Comparison of ENCODE assay signal across 24 mouse cellular contexts in the genomic region with DNA sequence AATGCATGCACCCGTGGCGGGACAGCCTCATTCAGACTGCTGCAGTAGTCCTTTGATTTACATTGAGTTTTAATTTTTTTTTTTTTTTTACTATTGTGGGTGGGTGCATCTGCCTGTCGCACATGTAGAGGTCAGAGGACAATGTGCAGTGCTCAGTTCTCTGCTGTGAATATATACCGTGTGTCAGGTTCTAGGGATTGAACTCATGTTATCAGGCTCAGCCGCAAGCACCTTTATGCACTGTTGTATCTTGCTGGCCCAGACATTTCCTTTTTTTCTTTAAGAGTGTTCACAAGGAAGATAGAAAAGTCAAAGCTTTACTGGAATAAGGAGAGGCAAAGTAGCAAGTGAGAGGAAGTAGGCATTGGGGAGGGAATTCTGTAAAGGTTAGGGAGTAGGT. TPM values are rescaled to one million over a fixed set of nuclear protein-coding genes. Genes with fewer than 3 reads are reported as not detected.
DNase-seq lines count a peak whose midpoint lies in the region; ATAC-seq and TF ChIP-seq lines count a peak whose summit lies in the region.
"Had no signal": no experiment of that assay in that cellular context is flagged by ENCODE, and none has a peak within 500 bp of the region (broad histone marks: within the 10 kb centered on the region; RNA-seq: fewer than 3 reads in every experiment).

No protein-coding gene starts in this region.

- WGBS in liver, embryonic 12.5 days (ENCODE audit: insufficient replicate concordance), result 41% methylated on average over 5 of the region's 5 CpGs
- 32% methylated on average over 5 of the region's 5 CpGs for WGBS in liver, embryonic 16.5 days (ENCODE audit: insufficient replicate concordance)

- peak; percentile 82 for ATAC-seq in liver, embryonic 12.5 days
- peak; percentile 58 for ATAC-seq in liver, embryonic 16.5 days (ENCODE audit: low read depth)
- no peak for ATAC-seq in erythroid progenitor cell, adult 5-6 weeks (replicated peaks; ENCODE audit: low FRiP score, poor library complexity, severe bottlenecking)
- ATAC-seq: activated CD4-positive, CD25-positive, alpha-beta regulatory T cell, adult 4 months; forebrain, embryonic 15.5 days; Patski had no signal

- no peak for TF ChIP-seq POLR2A in MEL (IDR thresholded peaks at IDR 0.05; ENCODE audit: control insufficient read depth in 1 of 2, insufficient read depth in 1 of 2, low read depth in 1 of 2, low read length in 2 of 2, poor library complexity in 1 of 2)

- peak overlapping the region; percentile 27; the same call in 1 of the 2 replicates for H3K4me2 ChIP-seq in liver, embryonic 12.5 days
- no peak overlapping the region for H3K4me2 ChIP-seq in liver, embryonic 16.5 days (ENCODE audit: low read depth, low read length)
- H3K4me2 ChIP-seq: forebrain, embryonic 15.5 days; heart, embryonic 13.5 days; hindbrain, embryonic 15.5 days had no signal

- H3K27me3 ChIP-seq in MEL (ENCODE audit: control insufficient read depth in 1 of 2, insufficient read depth in 2 of 2, low read length in 2 of 2), result no peaks in the 10 kb centered on the region
- H3K27me3 ChIP-seq in liver, embryonic 12.5 days (replicated peaks), result no peaks in the 10 kb centered on the region
- no peaks in the 10 kb centered on the region for H3K27me3 ChIP-seq in liver, embryonic 16.5 days (ENCODE audit: control insufficient read depth, insufficient read depth, low read depth, low read length)
- H3K27me3 ChIP-seq: forebrain, embryonic 15.5 days; heart, embryonic 13.5 days; hindbrain, embryonic 15.5 days; Patski had no signal

- peaks cover 33% of the 10 kb centered on the region for H3K79me2 ChIP-seq in MEL (ENCODE audit: control insufficient read depth, insufficient read depth, low read length, poor library complexity)

- no peak for TF ChIP-seq CTCF in MEL (IDR thresholded peaks at IDR 0.05 in 2 of 3, conservative IDR thresholded peaks at IDR 0.05 in 1 of 3; ENCODE audit: control insufficient read depth in 1 of 3, insufficient read depth in 1 of 3, low read depth in 2 of 3, low read length in 3 of 3, poor library complexity in 1 of 3, severe bottlenecking in 1 of 3)

- H3K4me3 ChIP-seq in MEL (ENCODE audit: control insufficient read depth in 1 of 2, insufficient read depth in 1 of 2, low read depth in 2 of 2, low read length in 2 of 2), result no peak overlapping the region
- H3K4me3 ChIP-seq in liver, embryonic 12.5 days, result no peak overlapping the region
- no peak overlapping the region for H3K4me3 ChIP-seq in liver, embryonic 16.5 days (ENCODE audit: low read depth, low read length)
- H3K4me3 ChIP-seq: embryonic facial prominence, embryonic 10.5 days; forebrain, embryonic 10.5 days; forebrain, embryonic 15.5 days; heart, embryonic 13.5 days; hindbrain, embryonic 15.5 days had no signal

- no peak overlapping the region for H3K27ac ChIP-seq in MEL (ENCODE audit: control insufficient read depth, low read depth, low read length)
- peak overlapping the region; percentile 32; the same call in 1 of the 2 replicates for H3K27ac ChIP-seq in liver, embryonic 12.5 days
- no peak overlapping the region for H3K27ac ChIP-seq in liver, embryonic 16.5 days (ENCODE audit: low read length)
- H3K27ac ChIP-seq: embryonic facial prominence, embryonic 10.5 days; forebrain, embryonic 10.5 days; forebrain, embryonic 15.5 days; heart, embryonic 13.5 days; hindbrain, embryonic 15.5 days had no signal

- H3K9ac ChIP-seq in MEL (ENCODE audit: control insufficient read depth, low read depth, low read length, poor library complexity, severe bottlenecking), result no peak overlapping the region
- no peak overlapping the region for H3K9ac ChIP-seq in liver, embryonic 12.5 days
- H3K9ac ChIP-seq in liver, embryonic 16.5 days (ENCODE audit: low read depth, low read length), result no peak overlapping the region
- H3K9ac ChIP-seq: forebrain, embryonic 15.5 days; heart, embryonic 13.5 days; hindbrain, embryonic 15.5 days had no signal

- TF ChIP-seq EP300 in MEL (IDR thresholded peaks at IDR 0.05; ENCODE audit: low read depth in 1 of 2, low read length in 2 of 2), result peak; percentile 88 to 89

- peaks cover 0 to 15% of the 10 kb centered on the region in 2 experiments; a peak in 2 of 4 replicates for H3K36me3 ChIP-seq in MEL (ENCODE audit: control insufficient read depth in 1 of 2, insufficient read depth in 2 of 2, low read length in 2 of 2)
- H3K36me3 ChIP-seq in liver, embryonic 12.5 days, result peaks cover 35% of the 10 kb centered on the region
- H3K36me3 ChIP-seq in liver, embryonic 16.5 days (ENCODE audit: control insufficient read depth, insufficient read depth), result peaks cover 8% of the 10 kb centered on the region
- H3K36me3 ChIP-seq: forebrain, embryonic 15.5 days; hindbrain, embryonic 15.5 days had no signal

- no peak for TF ChIP-seq RAD21 in MEL (IDR thresholded peaks at IDR 0.05; ENCODE audit: low read depth, low read length)

- peak; percentile 74 for DNase-seq in MEL (ENCODE audit: low read depth, low spot score)
- DNase-seq in urinary bladder, postnatal 4 days (ENCODE audit: low spot score in 2 of 2), result no peak
- no peak for DNase-seq in kidney, postnatal 25 days
- DNase-seq: adrenal gland, postnatal 14 days; cerebellum, adult 11-12 months; cerebellum, adult 9-10 months; cerebellum, postnatal 36 days; gastrocnemius, postnatal 36 days; heart, adult 11 months; heart, postnatal 36 days had no signal

- peaks cover 7 to 14% of the 10 kb centered on the region in 2 experiments for H3K4me1 ChIP-seq in MEL (ENCODE audit: control insufficient read depth in 1 of 2, insufficient read depth in 2 of 2, low read length in 2 of 2)
- H3K4me1 ChIP-seq in liver, embryonic 12.5 days, result peaks cover 39% of the 10 kb centered on the region
- H3K4me1 ChIP-seq in liver, embryonic 16.5 days (ENCODE audit: control insufficient read depth, low read depth, low read length), result peaks cover 10% of the 10 kb centered on the region
- H3K4me1 ChIP-seq: forebrain, embryonic 10.5 days had no signal

- H3K9me3 ChIP-seq in MEL (replicated peaks; ENCODE audit: insufficient read depth, low read length), result no peaks in the 10 kb centered on the region
- no peaks in the 10 kb centered on the region for H3K9me3 ChIP-seq in liver, embryonic 12.5 days (replicated peaks)
- H3K9me3 ChIP-seq in liver, embryonic 16.5 days (replicated peaks; ENCODE audit: control insufficient read depth, low read length), result no peaks in the 10 kb centered on the region
- H3K9me3 ChIP-seq: embryonic facial prominence, embryonic 10.5 days; forebrain, embryonic 10.5 days; forebrain, embryonic 15.5 days; heart, embryonic 13.5 days; hindbrain, embryonic 15.5 days had no signal

TF ChIP-seq in MEL, 35 proteins besides CTCF, POLR2A, EP300 and RAD21 (continues in another document):
- TF ChIP-seq ETS1 (IDR thresholded peaks at IDR 0.05; ENCODE audit: low read depth, low read length) (peak; percentile 45), KAT2A (conservative IDR thresholded peaks at IDR 0.05; ENCODE audit: low read depth, low read length) (no peak), BHLHE40 (IDR thresholded peaks at IDR 0.05; ENCODE audit: borderline replicate concordance, low read depth, low read length) (no peak), MAX (IDR thresholded peaks at IDR 0.05; ENCODE audit: low read length) (0 out of 2 replicates have a peak, but pooled peaks have one; percentile 28), SIN3A (IDR thresholded peaks at IDR 0.05; ENCODE audit: low read length) (0 out of 2 replicates have a peak, but pooled peaks have one; percentile 23), E2F4 (IDR thresholded peaks at IDR 0.05; ENCODE audit: borderline replicate concordance, low read depth, low read length) (no peak), GATA1 (IDR thresholded peaks at IDR 0.05; ENCODE audit: low read depth, low read length) (peak; percentile 92), MYC (IDR thresholded peaks at IDR 0.05; ENCODE audit: low read depth, low read length) (peak; percentile 76; the same call in 1 of the 2 replicates), ELF1 (IDR thresholded peaks at IDR 0.05; ENCODE audit: low read depth, low read length) (0 out of 2 replicates have a peak, but pooled peaks have one; percentile 23), POLR2AphosphoS5 (IDR thresholded peaks at IDR 0.05; ENCODE audit: borderline replicate concordance, low read depth, low read length) (no peak), ZMIZ1 (IDR thresholded peaks at IDR 0.05; ENCODE audit: low read depth, low read length) (no peak), TCF12 (IDR thresholded peaks at IDR 0.05; ENCODE audit: low read depth, low read length) (peak; percentile 94), RCOR1 (IDR thresholded peaks at IDR 0.05; ENCODE audit: low read depth, low read length) (peak; percentile 76), MEF2A (IDR thresholded peaks at IDR 0.05; ENCODE audit: extremely low read depth, insufficient replicate concordance, low read depth, low read length, poor library complexity, severe bottlenecking) (no peak), POLR2AphosphoS2 (IDR thresholded peaks at IDR 0.05; ENCODE audit: low read length) (no peak), TAL1 (IDR thresholded peaks at IDR 0.05; ENCODE audit: low read length) (peak; percentile 94), MXI1 (IDR thresholded peaks at IDR 0.05; ENCODE audit: low read depth, low read length) (peak; percentile 49; the same call in 1 of the 2 replicates), CHD1 (IDR thresholded peaks at IDR 0.05; ENCODE audit: low read depth, low read length) (no peak), HCFC1 (IDR thresholded peaks at IDR 0.05; ENCODE audit: low read depth, low read length) (no peak)

RNA-seq across cellular contexts. Expression of a gene that starts 16.4 kb away (rescaled TPM):
- 34.1 and 38.2 TPM in 2 replicates for total RNA-seq in MEL (2012; rRNA removed)
- 10 to 100 TPM in 1 of 2 experiments, not detected in 1; 58.6 TPM for polyA plus RNA-seq in MEL (2012; ENCODE audit: insufficient read depth in 1 of 2, insufficient read length in 2 of 2, low read depth in 1 of 2, low replicate concordance in 2 of 2, missing spikeins in 1 of 2)
- 76.7 and 78.3 TPM in 2 replicates for polyA plus RNA-seq in liver, embryonic 12.5 days (2016; fragmentation: Nextera tagmentation; extraction: Ambion mirVana)
- 39.0 and 44.7 TPM in 2 replicates for polyA plus RNA-seq in liver, embryonic 16.5 days (2015; fragmentation: Nextera tagmentation; extraction: Ambion mirVana)
- 24.9 and 33.5 TPM in 2 replicates for total RNA-seq in erythroid progenitor cell, adult 5-6 weeks (2015; ENCODE audit: low replicate concordance)
- 24.1 and 25.6 TPM in 2 replicates for total RNA-seq in erythroid progenitor cell, adult 5-6 weeks (2017; ENCODE audit: low replicate concordance)

RNA-seq across cellular contexts. Expression of a gene that starts 57.4 kb away (rescaled TPM):
- total RNA-seq in MEL (2012; rRNA removed), result 0.15 TPM in 1 of 2 replicates, not detected in the other
- polyA plus RNA-seq in MEL (2012; ENCODE audit: insufficient read depth in 1 of 2, insufficient read length in 2 of 2, low read depth in 1 of 2, low replicate concordance in 2 of 2, missing spikeins in 1 of 2), result under 1 TPM in 1 of 2 experiments, not detected in 1; 0.26 TPM
- 0.46 TPM in 1 of 2 replicates, not detected in the other for polyA plus RNA-seq in liver, embryonic 12.5 days (2016; fragmentation: Nextera tagmentation; extraction: Ambion mirVana)
- polyA plus RNA-seq in liver, embryonic 16.5 days (2015; fragmentation: Nextera tagmentation; extraction: Ambion mirVana), result 0.11 TPM in 1 of 2 replicates, not detected in the other
- 5.8 TPM in 1 of 2 replicates, not detected in the other for total RNA-seq in erythroid progenitor cell, adult 5-6 weeks (2015; ENCODE audit: low replicate concordance)
- 1.7 TPM in 1 of 2 replicates, not detected in the other for total RNA-seq in erythroid progenitor cell, adult 5-6 weeks (2017; ENCODE audit: low replicate concordance)
- total RNA-seq: adrenal gland, adult 18-20 months; adrenal gland, postnatal 14 days; gastrocnemius, adult 8-10 months; gastrocnemius, postnatal 36 days had no signal
- polyA plus RNA-seq: embryonic facial prominence, embryonic 10.5 days; forebrain, embryonic 10.5 days; forebrain, embryonic 15.5 days; heart, postnatal 0 days; hindbrain, embryonic 11.5 days; Patski had no signal
